Mouse (Mus musculus) heart, embryonic 10.5 days (tissue): ENCODE data around the gene Cpne2. TPM values are rescaled to one million over a fixed set of nuclear protein-coding genes. Genes with fewer than 3 reads are reported as not detected.

Experiments
- DNase-seq: peaks from one replicate; pipeline ENCODE4 v3.0.0-alpha.2; 2017; ENCODE audit warnings: low spot score
- H3K27ac ChIP-seq: fragments of 300-500 bp; sonication (generic); 2 replicates; pipeline ENCODE4 v1.5.1; 2016; ENCODE audit warnings: mild to moderate bottlenecking
- H3K27me3 ChIP-seq: fragments of 300-500 bp; sonication (generic); 2 replicates; pipeline ENCODE4 v1.6.1; 2016; ENCODE audit warnings: mild to moderate bottlenecking; ENCODE audit not compliant: poor library complexity, insufficient read depth, severe bottlenecking
- H3K36me3 ChIP-seq: fragments of 300-500 bp; sonication (generic); 2 replicates; pipeline ENCODE4 v1.6.1; 2016; ENCODE audit warnings: mild to moderate bottlenecking, moderate library complexity
- H3K4me1 ChIP-seq: fragments of 300-500 bp; sonication (generic); 2 replicates; pipeline ENCODE4 v1.6.1; 2016; ENCODE audit warnings: mild to moderate bottlenecking
- H3K4me3 ChIP-seq: fragments of 300-500 bp; sonication (generic); 2 replicates; pipeline ENCODE4 v1.5.1; 2016; ENCODE audit warnings: mild to moderate bottlenecking, moderate library complexity
- H3K9me3 ChIP-seq: fragments of 300-500 bp; sonication (generic); 2 replicates; pipeline ENCODE4 v1.6.1; 2016; ENCODE audit warnings: mild to moderate bottlenecking, moderate library complexity
- WGBS: fragments of 180-500 bp; shearing (Covaris S2); methylation state at CpG from one replicate; pipeline ENCODE4 v1.1.7; 2016; 5-methylcytosine and 5-hydroxymethylcytosine counted together
- polyA plus RNA-seq: library from polyadenylated mRNA; unstranded; fragments of >200 nt; fragmentation: Nextera tagmentation; extraction: Ambion mirVana; gene quantifications from 2 replicates; pipeline ENCODE4 v1.2.1, GENCODE M21; 2016

Cpne2 gene
- polyA plus RNA-seq, 1 experiment from 2014 or later: 6.8 TPM

DNA sequence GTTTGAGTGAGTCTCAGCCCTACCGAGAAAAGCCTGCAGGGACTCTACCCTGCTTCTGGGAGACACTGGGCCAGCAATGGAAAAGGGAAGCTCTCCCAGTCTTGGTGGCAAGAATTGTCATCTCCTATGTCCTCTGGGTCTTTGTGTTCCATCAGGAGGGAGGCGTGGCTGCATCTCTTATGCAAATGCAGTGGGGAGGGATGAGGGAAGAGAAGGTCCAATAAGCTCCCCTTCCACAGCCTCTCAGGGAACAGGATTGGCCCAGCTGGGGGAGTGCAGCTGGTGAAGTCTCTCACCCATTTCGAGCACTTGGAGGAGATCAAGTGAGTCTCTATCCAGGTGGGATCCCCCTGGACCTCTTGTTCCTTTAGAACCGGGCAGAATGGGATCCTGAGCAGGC lies 11.3 kb upstream of the Cpne2 start:
- Histone ChIP-seq H3K27me3 (peaks cover 77% of the 10 kb centered on the region), H3K27ac (no peak overlapping the region), H3K9me3 (no peaks in the 10 kb centered on the region), H3K36me3 (no peaks in the 10 kb centered on the region), H3K4me1 (peaks cover 4% of the 10 kb centered on the region; the same call in 1 of the 2 replicates), H3K4me3 (no peak overlapping the region)
- DNase-seq: no peak
- 54% methylated on average over 4 of the region's 4 CpGs for WGBS

DNA sequence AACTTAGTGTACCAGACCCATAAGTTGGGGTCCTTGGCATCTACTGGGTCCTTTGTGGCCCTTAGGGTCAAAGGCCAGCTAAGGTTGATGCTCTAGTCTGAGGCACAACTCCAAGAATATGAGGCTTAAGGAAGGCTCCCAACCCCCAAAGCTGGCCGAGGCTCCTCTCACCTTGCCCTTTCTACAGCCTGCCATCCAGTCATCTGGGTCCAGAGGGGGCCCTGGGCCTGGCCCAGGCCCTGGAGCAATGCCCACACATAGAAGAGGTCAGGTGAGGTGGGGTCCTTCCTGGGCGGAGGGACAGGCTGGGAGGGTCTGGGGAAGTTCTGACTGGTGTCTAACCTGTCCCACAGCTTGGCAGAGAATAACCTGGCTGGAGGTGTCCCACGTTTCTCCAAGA lies 10.3 kb upstream of the Cpne2 start:
- no peak overlapping the region for H3K4me3 ChIP-seq
- WGBS: 69% methylated on average over 3 of the region's 3 CpGs
- no peak for DNase-seq

DNA sequence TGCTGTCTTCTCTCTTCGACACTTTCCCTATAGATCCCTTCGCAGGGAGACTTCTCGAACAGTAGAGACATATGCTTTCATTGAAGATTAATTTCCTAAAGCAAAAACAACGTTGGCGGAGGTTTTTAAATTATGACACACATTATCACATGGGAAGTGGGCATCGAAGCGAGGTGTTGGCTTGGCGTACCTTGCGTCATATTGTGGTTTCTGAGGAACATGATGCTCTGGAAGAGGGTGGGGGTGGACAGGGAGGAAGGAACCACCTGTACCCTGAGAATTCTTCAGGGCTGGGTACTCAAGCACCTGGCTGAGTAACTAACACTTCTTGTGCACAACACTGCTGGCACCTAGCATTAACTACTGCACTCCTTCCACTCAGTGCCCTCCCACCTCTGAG lies 8.2 kb upstream of the Cpne2 start:
- Histone ChIP-seq H3K4me1 (peaks cover 4% of the 10 kb centered on the region; the same call in 1 of the 2 replicates), H3K27ac (no peak overlapping the region), H3K27me3 (peaks cover 59% of the 10 kb centered on the region), H3K36me3 (no peaks in the 10 kb centered on the region), H3K9me3 (no peaks in the 10 kb centered on the region), H3K4me3 (no peak overlapping the region)
- DNase-seq: no peak
- WGBS: 81% methylated on average over 9 of the region's 9 CpGs

More for the DNA sequence above, 10.3 kb upstream of the Cpne2 start:
- Histone ChIP-seq H3K9me3 (no peaks in the 10 kb centered on the region), H3K36me3 (no peaks in the 10 kb centered on the region), H3K4me1 (peaks cover 4% of the 10 kb centered on the region; the same call in 1 of the 2 replicates), H3K27me3 (peaks cover 70% of the 10 kb centered on the region), H3K27ac (no peak overlapping the region)

DNA sequence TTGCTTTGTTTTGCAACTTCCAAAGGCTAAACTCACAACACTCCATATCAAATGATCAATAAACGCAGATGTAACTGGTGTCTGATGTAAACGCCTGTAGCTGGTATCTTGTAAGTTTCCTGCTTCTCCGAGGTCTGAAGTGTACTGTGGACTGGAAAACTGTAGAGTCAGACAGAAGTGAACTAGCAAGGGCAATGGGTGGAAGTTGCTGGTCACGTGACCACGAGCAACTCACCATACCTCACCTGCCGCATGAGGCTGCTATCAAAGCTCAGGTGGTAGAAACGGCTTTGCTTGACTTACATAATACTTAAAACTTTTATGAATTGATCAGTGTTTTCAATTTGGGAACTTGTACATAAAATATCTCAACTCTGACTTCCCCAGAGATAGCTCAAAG lies 5.6 kb upstream of the Cpne2 start:
- no peak for DNase-seq
- peaks cover 6% of the 10 kb centered on the region; the same call in 1 of the 2 replicates for H3K4me1 ChIP-seq
- H3K27ac ChIP-seq: no peak overlapping the region
- no peaks in the 10 kb centered on the region for H3K36me3 ChIP-seq
- H3K9me3 ChIP-seq: no peaks in the 10 kb centered on the region
- peaks cover 55% of the 10 kb centered on the region for H3K27me3 ChIP-seq
- WGBS: 76% methylated on average over 7 of the region's 7 CpGs
- no peak overlapping the region for H3K4me3 ChIP-seq

DNA sequence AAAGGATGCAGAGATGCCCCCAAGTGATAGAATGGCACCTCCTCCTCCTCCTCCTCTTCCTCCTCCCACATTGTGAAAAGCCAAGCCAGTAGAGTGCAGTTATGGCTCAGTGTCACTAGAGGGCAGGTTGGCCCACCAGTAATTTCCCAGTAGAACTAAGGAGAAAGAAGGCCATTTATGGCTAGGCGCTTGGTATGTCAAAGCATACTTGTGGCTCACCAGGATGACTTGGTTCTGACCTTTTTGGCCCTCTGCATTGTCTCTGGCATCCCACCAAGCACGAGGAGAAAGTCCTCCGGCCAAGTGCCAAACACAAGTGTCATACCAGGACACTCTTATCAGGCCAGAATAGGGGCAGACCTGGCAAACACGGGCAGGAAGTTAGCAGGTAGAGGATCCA lies 4.5 kb upstream of the Cpne2 start:
- H3K9me3 ChIP-seq: no peaks in the 10 kb centered on the region
- H3K4me1 ChIP-seq: peaks cover 15% of the 10 kb centered on the region
- DNase-seq: no peak
- WGBS: 52% methylated on average over 4 of the region's 4 CpGs
- peaks cover 52% of the 10 kb centered on the region for H3K27me3 ChIP-seq
- no peaks in the 10 kb centered on the region for H3K36me3 ChIP-seq
- no peak overlapping the region for H3K4me3 ChIP-seq
- H3K27ac ChIP-seq: no peak overlapping the region

DNA sequence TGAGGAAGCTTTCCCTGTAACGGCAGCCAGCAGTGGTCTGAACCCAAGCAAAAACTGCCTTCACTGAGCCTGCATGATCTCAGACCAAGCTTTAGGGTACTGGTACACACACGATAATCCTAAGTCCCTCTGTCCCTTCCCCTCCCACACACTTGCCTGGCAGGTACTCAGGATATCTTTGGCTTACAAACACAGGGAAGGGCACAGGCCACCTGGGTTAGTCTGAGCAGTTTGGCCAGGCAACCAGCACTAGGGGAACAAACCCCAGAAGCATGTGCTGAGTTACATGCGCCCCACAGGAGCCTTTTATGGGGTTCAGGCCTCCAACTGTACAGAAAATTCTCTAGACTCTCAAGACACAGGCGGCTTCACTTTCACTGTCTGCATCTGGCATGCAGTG lies 2.9 kb upstream of the Cpne2 start:
- Histone ChIP-seq H3K27ac (no peak overlapping the region), H3K9me3 (no peaks in the 10 kb centered on the region), H3K4me1 (peaks cover 21% of the 10 kb centered on the region), H3K27me3 (peaks cover 62% of the 10 kb centered on the region), H3K36me3 (no peaks in the 10 kb centered on the region), H3K4me3 (no peak overlapping the region)
- WGBS: 65% methylated on average over 4 of the region's 4 CpGs
- DNase-seq: no peak

DNA sequence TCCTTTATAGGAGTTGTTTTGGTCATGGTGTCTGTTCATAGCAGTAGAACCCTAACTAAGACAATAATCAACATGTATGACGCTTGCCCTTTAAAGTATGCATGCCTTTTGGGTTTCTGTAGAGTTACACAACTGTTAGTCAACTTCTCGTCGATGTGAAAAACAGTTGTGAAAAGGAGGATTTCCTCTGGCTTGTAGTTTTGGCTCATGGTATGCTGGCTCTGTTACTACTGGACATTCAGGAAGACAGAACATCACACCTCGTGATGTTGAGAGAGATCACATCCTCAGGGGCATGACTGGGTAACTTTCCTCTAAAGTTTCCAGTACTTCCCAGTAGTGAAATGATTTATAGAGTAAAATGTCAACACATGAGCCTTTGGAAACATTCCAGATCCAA lies 2.1 kb upstream of the Cpne2 start:
- H3K9me3 ChIP-seq: no peaks in the 10 kb centered on the region
- no peak for DNase-seq
- H3K4me3 ChIP-seq: no peak overlapping the region
- no peak overlapping the region for H3K27ac ChIP-seq
- peaks cover 62% of the 10 kb centered on the region for H3K27me3 ChIP-seq
- 88% methylated on average over 4 of the region's 4 CpGs for WGBS
- no peaks in the 10 kb centered on the region for H3K36me3 ChIP-seq
- peaks cover 21% of the 10 kb centered on the region for H3K4me1 ChIP-seq

DNA sequence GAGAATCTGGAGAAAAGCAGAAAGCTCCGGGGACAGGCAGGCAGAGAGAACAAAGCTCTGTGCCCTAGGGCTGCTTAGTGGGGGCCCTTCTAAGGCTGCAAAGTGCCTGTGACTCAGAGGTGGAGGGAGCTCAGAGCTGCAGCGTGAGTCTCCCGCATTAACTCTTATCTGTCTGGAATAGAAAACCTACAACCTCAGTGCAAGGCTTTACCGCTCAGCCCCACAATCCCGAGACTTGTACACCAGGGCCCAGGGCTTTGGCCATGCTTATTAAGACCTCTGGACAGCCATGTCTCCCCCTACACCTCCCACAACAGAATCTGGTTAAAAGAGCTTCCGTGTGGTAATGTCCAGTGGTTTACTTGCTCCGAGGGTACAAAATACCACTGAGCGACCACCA lies 790 bp upstream of the Cpne2 start:
- H3K36me3 ChIP-seq: no peaks in the 10 kb centered on the region
- DNase-seq: no peak
- peak overlapping the region; percentile 77 for H3K4me3 ChIP-seq
- 3% methylated on average over 8 of the region's 8 CpGs for WGBS
- no peak overlapping the region; the same call in 1 of the 2 replicates for H3K27ac ChIP-seq
- H3K4me1 ChIP-seq: peaks cover 21% of the 10 kb centered on the region
- H3K27me3 ChIP-seq: peaks cover 72% of the 10 kb centered on the region
- no peaks in the 10 kb centered on the region for H3K9me3 ChIP-seq

DNA sequence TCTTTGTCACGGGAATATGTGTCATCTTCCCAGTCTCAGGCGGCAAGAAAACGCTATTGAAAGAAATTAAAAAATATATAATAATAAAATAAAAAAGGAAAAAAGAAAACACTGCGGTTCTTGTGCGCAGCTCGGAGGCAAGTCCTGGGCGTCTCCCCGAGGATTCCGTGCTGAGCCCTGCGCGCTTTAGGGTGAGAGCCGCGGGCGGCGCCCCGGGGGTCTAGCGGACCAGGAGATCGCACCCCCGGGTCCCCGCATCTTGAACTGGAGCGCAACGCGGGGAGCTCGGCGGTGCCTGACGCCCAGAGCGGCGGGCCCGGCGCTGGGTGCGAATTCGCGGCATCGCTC lies 291 bp upstream of the Cpne2 start:
- Histone ChIP-seq H3K27me3 (peaks cover 77% of the 10 kb centered on the region), H3K27ac (peak overlapping the region; percentile 88)

DNA sequence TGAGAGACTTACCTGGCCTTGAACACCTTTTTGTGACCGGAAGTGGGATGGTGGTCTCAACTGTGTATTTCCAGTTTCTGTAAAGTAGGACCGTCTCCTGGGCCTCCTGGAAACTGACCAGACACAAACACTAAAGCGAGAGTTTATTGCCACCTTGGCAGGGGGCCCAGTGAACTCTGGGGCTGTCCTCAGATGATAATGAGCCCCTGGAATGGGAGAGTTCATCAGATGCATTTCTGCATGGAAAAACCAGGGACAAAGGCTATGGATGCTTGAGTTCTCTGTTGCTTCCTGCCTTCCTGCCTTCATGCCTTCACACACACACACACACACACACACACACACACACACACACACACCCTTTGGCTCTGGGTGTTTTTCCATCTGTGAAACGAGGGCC lies 1.8 kb downstream of the Cpne2 start:
- H3K4me3 ChIP-seq: no peak overlapping the region
- H3K36me3 ChIP-seq: no peaks in the 10 kb centered on the region
- no peak for DNase-seq
- peaks cover 21% of the 10 kb centered on the region for H3K4me1 ChIP-seq
- no peaks in the 10 kb centered on the region for H3K9me3 ChIP-seq
- no peak overlapping the region for H3K27ac ChIP-seq
- peaks cover 74% of the 10 kb centered on the region for H3K27me3 ChIP-seq
- 50% methylated on average over 4 of the region's 4 CpGs for WGBS

More for the DNA sequence above, 291 bp upstream of the Cpne2 start:
- peaks cover 21% of the 10 kb centered on the region for H3K4me1 ChIP-seq
- WGBS: under 1% methylated on average over 34 of the region's 34 CpGs
- no peak for DNase-seq
- peak overlapping the region; percentile 77 for H3K4me3 ChIP-seq
- H3K9me3 ChIP-seq: no peaks in the 10 kb centered on the region
- H3K36me3 ChIP-seq: no peaks in the 10 kb centered on the region

DNA sequence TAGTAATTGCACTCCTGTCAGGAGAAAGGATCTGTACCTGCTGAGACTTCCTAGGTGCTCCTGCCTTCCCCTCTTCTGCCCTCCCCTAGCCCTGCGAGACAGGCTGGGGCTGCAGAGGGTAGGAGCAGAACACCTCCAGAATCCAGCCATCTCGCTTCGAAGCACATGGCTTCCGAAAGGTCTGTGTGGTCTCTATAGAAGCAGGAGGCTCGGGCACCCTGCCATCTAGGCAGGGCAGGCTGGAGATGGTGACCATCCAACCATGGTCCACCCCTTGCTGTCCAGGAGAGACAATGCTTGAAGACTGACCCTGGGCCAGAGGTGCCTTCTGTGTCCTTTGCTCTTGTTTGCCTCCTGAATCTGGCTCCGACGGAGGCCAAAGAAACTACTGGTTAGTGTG lies 2.8 kb downstream of the Cpne2 start:
- Histone ChIP-seq H3K4me3 (no peak overlapping the region), H3K36me3 (no peaks in the 10 kb centered on the region), H3K27me3 (peaks cover 65% of the 10 kb centered on the region), H3K9me3 (no peaks in the 10 kb centered on the region), H3K4me1 (peaks cover 21% of the 10 kb centered on the region), H3K27ac (no peak overlapping the region)
- no peak for DNase-seq
- WGBS: 71% methylated on average over 7 of the region's 7 CpGs

DNA sequence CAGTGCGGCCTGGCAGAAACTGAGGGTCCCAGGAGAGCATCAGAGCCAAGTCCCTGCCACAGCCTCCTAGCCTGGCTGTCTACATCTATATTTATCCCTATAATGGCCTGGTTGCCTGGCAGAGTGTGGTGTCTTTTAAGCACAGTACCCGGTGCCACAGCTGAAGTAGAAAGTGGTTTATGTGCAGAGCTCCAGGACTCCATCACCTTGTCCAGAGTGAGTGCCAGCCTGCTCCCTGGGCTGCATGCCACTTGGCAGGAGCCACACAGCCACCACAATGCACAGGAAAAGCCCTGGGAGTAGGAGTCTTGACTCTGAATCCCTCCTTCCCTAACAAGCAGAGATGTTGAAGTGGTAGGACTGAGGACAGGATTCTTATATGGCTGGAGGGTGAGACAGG lies 4.7 kb downstream of the Cpne2 start:
- Histone ChIP-seq H3K4me3 (no peak overlapping the region), H3K36me3 (no peaks in the 10 kb centered on the region), H3K4me1 (peaks cover 15% of the 10 kb centered on the region), H3K27me3 (peaks cover 58% of the 10 kb centered on the region), H3K9me3 (no peaks in the 10 kb centered on the region), H3K27ac (no peak overlapping the region)
- WGBS: 67% methylated on average over 2 of the region's 2 CpGs
- no peak for DNase-seq

DNA sequence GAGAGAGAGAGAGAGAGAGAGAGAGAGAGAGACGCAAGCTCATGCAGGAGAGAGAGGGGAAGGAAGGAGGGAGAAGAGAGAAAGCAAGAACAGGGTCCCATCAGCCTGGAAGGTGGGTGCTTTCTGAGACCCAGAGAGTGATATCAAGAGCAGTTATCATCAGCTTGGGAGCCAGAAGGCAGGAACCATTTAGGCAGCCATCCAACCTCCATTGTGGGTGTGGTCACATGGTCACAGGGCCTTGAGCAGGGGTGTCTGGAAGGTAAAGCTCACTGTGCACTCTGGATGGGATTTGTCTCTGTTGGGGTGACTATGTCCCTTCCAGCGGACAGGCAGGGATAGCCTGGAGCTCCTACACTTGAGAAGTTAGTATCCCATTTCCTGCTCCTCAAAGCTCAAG lies 7.2 kb downstream of the Cpne2 start:
- no peak for DNase-seq
- no peak overlapping the region for H3K27ac ChIP-seq
- H3K9me3 ChIP-seq: no peaks in the 10 kb centered on the region
- H3K4me3 ChIP-seq: no peak overlapping the region
- H3K27me3 ChIP-seq: peaks cover 32% of the 10 kb centered on the region
- H3K36me3 ChIP-seq: no peaks in the 10 kb centered on the region
- 73% methylated on average over 2 of the region's 2 CpGs for WGBS
- peaks cover 14% of the 10 kb centered on the region; the same call in 1 of the 2 replicates for H3K4me1 ChIP-seq
